In the genomic region with DNA sequence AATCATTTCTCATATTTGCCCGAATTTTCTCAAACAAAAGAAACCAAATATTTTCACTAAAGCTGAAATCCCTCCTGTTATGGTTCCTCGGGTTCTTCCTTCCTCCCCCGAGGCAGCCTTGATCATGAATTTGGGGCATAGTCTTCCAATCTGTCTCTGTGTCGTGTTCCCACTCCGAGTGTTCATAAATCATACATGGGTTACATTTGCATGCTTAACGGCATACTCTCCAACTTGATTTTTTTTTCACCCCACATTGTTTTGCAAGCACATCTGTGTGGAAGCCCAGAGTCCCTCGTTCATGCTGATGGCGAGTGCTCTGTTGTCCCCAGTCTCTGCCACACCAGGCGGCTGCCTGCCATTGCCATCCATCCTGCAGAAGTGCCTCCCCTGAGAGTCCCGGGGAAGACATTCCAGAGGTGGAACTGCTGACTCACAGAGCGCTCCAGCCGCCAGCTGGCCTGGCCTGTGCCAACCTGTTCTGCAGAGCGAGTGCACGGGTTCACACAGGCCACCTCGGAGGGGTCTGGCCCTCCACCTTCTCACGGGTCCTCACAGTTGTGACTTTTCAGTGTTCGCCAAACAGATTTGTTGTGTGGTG, we compare ENCODE assay signal across 9 mouse cellular contexts.
DNase-seq lines count a peak whose midpoint lies in the region; ATAC-seq and TF ChIP-seq lines count a peak whose summit lies in the region.
"Had no signal": no experiment of that assay in that cellular context is flagged by ENCODE, and none has a peak within 500 bp of the region (broad histone marks: within the 10 kb centered on the region; RNA-seq: fewer than 3 reads in every experiment).

No protein-coding gene starts in this region.

- H3K9ac ChIP-seq in kidney, postnatal 0 days (ENCODE audit: low read depth, low read length): no peak overlapping the region
- no peak overlapping the region for H3K9ac ChIP-seq in midbrain, embryonic 12.5 days (replicated peaks)
- H3K9ac ChIP-seq: liver, embryonic 14.5 days had no signal

- no peak overlapping the region for H3K27ac ChIP-seq in kidney, postnatal 0 days
- no peak overlapping the region for H3K27ac ChIP-seq in midbrain, embryonic 12.5 days (replicated peaks)
- H3K27ac ChIP-seq: liver, embryonic 14.5 days had no signal

- H3K4me2 ChIP-seq in kidney, postnatal 0 days (ENCODE audit: low read length): peak overlapping the region; percentile 24; the same call in 1 of the 2 replicates
- no peak overlapping the region for H3K4me2 ChIP-seq in midbrain, embryonic 12.5 days (replicated peaks)

- H3K27me3 ChIP-seq in kidney, postnatal 0 days (ENCODE audit: insufficient read depth, low read length): no peaks in the 10 kb centered on the region
- no peaks in the 10 kb centered on the region for H3K27me3 ChIP-seq in midbrain, embryonic 12.5 days

- no peak for TF ChIP-seq CTCF in kidney, postnatal 0 days (IDR thresholded peaks at IDR 0.05; ENCODE audit: low read depth)

- DNase-seq in ES-CJ7 (ENCODE audit: low read depth, low spot score) (peak; percentile 55), MN1 (ENCODE audit: low spot score) (no peak)
- peak; percentile 32 for DNase-seq in adrenal gland, adult 8-10 months
- DNase-seq in gastrocnemius, postnatal 14 days: peak; percentile 70
- peak; percentile 69 for DNase-seq in kidney, postnatal 0 days (ENCODE audit: low spot score)
- DNase-seq in urinary bladder, postnatal 25 days (ENCODE audit: low spot score): peak; percentile 43
- no peak for DNase-seq in thymus, postnatal 25 days

- intact Hi-C loops in gastrocnemius, postnatal 14 days (cut with DNase I; ENCODE audit: low total_unique reads): no loop called here

- H3K9me3 ChIP-seq in kidney, postnatal 0 days (replicated peaks; ENCODE audit: low read length): no peaks in the 10 kb centered on the region
- H3K9me3 ChIP-seq in midbrain, embryonic 12.5 days: no peaks in the 10 kb centered on the region

- H3K4me1 ChIP-seq in kidney, postnatal 0 days (replicated peaks; ENCODE audit: insufficient read depth, low read length): no peaks in the 10 kb centered on the region
- H3K4me1 ChIP-seq in midbrain, embryonic 12.5 days: peaks cover 4% of the 10 kb centered on the region

- H3K36me3 ChIP-seq in kidney, postnatal 0 days (ENCODE audit: insufficient read depth, low read length): no peaks in the 10 kb centered on the region
- no peaks in the 10 kb centered on the region for H3K36me3 ChIP-seq in midbrain, embryonic 12.5 days

- 13% methylated on average over 17 of the region's 17 CpGs for WGBS in kidney, postnatal 0 days
- 56% methylated on average over 17 of the region's 17 CpGs for WGBS in midbrain, embryonic 12.5 days

- ATAC-seq in kidney, postnatal 0 days (replicated peaks; ENCODE audit: low FRiP score, low read depth): peak; percentile 95
- ATAC-seq in midbrain, embryonic 12.5 days (ENCODE audit: low FRiP score, low read depth): peak; percentile 62

- no peak overlapping the region for H3K4me3 ChIP-seq in kidney, postnatal 0 days (replicated peaks; ENCODE audit: low read depth, low read length)
- no peak overlapping the region for H3K4me3 ChIP-seq in midbrain, embryonic 12.5 days

Comparison
In these comparisons a context has a peak if more than half of its experiments do, and no peak if none do; other contexts are left out.
1. DNase-seq: peak in ES-CJ7 (single experiment), adrenal gland, adult 8-10 months (single experiment), gastrocnemius, postnatal 14 days (single experiment), kidney, postnatal 0 days (single experiment) and urinary bladder, postnatal 25 days (single experiment); none in thymus, postnatal 25 days (single experiment) and MN1 (single experiment).